Mouse (Mus musculus) C2C12 (cell line): ENCODE measurements around the gene Asxl1. TPM values are rescaled to one million over a fixed set of nuclear protein-coding genes. Genes with fewer than 3 reads are reported as not detected.

ENCODE experiments used
- H3K27me3 ChIP-seq: one replicate; pipeline ENCODE4 v1.6.1; 2011; ENCODE audit not compliant: control insufficient read depth, insufficient read depth, insufficient read length
- H3K36me3 ChIP-seq: one replicate; pipeline ENCODE4 v1.6.1; 2011; ENCODE audit not compliant: control insufficient read depth, insufficient read depth
- H3K4me3 ChIP-seq: one replicate; pipeline ENCODE4 v1.5.1; 2011; ENCODE audit warnings: mild to moderate bottlenecking, control low read depth; ENCODE audit not compliant: poor library complexity, insufficient read depth, severe bottlenecking
- H3K79me2 ChIP-seq: one replicate; pipeline ENCODE4 v1.6.1; 2011; ENCODE audit not compliant: control insufficient read depth, insufficient read depth
- H3K79me3 ChIP-seq: one replicate; pipeline ENCODE4 v1.6.1; 2011; ENCODE audit warnings: low read depth, control low read depth
- H3ac ChIP-seq: one replicate; pipeline ENCODE3; 2011; ENCODE audit warnings: low read depth; ENCODE audit not compliant: control insufficient read depth, insufficient read length
- CEBPB ChIP-seq: IDR thresholded peaks from one replicate; pipeline ENCODE4 v1.6.1; 2011; ENCODE audit warnings: low read depth, mild to moderate bottlenecking, control low read depth, moderate library complexity
- CTCF ChIP-seq: IDR thresholded peaks from one replicate; pipeline ENCODE4 v1.5.1; 2011; ENCODE audit not compliant: control insufficient read depth, insufficient read depth, insufficient read length
- FOSL1 ChIP-seq: IDR thresholded peaks from one replicate; pipeline ENCODE4 v1.8.0; 2011; ENCODE audit warnings: mild to moderate bottlenecking, low read length; ENCODE audit not compliant: poor library complexity, insufficient read depth, severe bottlenecking
- MAX ChIP-seq: IDR thresholded peaks from one replicate; pipeline ENCODE4 v1.6.1; 2011; ENCODE audit warnings: mild to moderate bottlenecking, control low read depth
- MYOD1 ChIP-seq: IDR thresholded peaks from one replicate; pipeline ENCODE4 v1.6.1; 2011; ENCODE audit warnings: low read depth; ENCODE audit not compliant: control insufficient read depth, insufficient read length
- MYOG ChIP-seq: IDR thresholded peaks from one replicate; pipeline ENCODE4 v1.6.1; 2011; ENCODE audit not compliant: control insufficient read depth, insufficient read length; ENCODE audit errors: extremely low read depth
- USF1 ChIP-seq: IDR thresholded peaks from one replicate; pipeline ENCODE4 v1.6.1; 2011; ENCODE audit warnings: low read depth, mild to moderate bottlenecking, control low read depth, moderate library complexity
- polyA plus RNA-seq: library from polyadenylated mRNA; unstranded; fragments of >200 nt; fragmentation: generic; extraction: Trizol; gene quantifications from one replicate; pipeline ENCODE4 v1.2.1, GENCODE M21; 2012; ENCODE audit warnings: missing spikeins

Gene Asxl1
- polyA plus RNA-seq, 1 experiment = 15.2 TPM

DNA sequence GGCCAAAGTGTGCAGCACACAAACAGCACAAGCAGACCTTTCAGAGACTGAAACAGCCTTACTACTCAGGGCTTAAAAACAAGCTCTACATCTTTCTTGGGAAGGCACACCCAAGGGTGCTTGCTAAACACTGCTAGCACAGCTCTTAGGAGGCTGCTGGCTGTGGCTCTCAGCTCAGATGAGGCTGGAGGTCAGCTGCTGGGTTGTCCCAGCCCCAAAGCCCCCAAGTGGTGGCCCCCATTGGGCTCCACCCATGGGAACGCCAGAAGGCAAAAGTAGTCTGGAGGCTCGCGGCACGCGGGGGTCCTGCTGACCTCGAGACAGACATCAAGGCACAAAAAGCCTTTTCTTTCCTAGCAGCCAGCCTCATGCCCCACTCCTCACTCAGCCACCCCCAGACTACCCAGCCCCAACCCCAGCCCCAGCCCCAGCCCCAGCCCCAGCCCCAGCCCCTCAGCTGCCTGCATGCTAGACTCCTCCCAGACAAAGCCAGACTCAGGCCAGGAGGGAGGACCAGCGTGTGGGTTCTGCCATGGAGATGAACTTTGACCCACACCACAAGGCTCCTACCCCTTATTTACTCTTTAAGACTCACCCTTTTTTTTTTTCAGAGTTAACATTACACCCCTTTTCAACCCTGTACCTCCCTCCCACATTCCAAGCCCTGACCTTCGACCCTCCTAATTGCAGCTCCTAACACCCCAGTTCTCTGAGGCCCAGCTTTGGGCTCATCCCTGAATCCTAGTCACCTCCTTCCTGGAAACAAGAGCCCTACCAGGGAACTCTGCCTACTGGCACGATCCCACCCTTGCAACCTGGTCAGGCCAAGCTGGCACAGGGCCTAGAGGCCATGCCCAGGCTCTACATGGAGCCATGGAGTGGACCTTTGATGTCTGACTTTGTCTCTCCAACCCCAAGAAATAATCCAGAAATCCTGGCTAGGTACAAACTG, 89.5 kb downstream of the Asxl1 start:
- no peaks in the 10 kb centered on the region for H3K27me3 ChIP-seq
- TF ChIP-seq USF1 = no peak
- H3K36me3 ChIP-seq = no peaks in the 10 kb centered on the region
- no peak overlapping the region for H3ac ChIP-seq
- no peak overlapping the region for H3K4me3 ChIP-seq
- no peaks in the 10 kb centered on the region for H3K79me2 ChIP-seq
- no peaks in the 10 kb centered on the region for H3K79me3 ChIP-seq

DNA sequence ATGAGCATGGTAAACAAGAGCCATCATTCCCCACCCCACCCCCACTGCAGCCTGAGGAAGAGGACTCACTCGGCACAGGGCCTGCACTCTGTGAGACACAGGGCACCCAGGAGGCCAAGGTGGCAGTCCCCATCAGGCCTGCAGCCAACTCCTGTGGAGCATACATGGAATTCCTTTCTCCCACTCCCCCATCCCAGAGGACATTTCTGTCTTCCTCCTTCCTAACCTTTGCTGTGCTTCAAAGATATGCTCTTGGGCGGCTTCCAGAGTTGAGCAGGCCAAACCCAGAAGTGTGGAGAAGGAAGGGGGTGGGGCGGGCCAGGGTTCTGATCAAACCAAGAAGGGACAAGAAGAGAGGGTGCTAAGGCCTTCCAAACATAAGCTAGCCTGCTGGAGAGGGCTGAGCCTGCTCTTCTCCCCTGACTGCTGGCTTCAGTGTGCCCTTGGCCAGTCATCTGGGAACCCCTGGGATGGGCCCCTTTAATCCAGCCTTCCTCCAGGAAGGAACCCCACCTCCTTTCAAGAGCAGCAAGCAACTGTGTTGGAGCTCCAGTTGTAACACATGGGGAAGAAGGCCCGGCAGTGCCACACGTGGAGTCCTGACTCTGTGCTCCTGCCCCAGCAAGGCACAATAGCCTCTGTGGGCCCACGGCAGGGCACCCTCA, 91.1 kb downstream of the Asxl1 start:
- Histone ChIP-seq H3ac (no peak overlapping the region), H3K4me3 (no peak overlapping the region)

DNA sequence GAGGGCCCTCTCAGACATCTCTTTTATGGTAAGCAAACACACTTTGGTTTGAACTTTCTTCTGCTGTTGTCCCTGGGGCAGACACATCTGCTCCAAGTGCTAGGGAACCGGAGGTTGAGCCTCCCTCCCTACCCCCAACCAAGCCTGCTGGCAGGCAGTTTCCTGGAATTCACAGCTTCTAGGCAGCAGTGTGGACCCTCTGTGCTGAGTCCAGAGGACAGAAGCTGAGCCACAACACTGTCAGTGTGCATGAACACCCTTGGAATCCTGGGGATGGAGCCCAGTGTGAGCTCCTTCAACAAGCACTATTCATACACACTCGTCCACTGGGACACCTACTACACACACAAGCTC, 91.7 kb downstream of the Asxl1 start:
- H3K79me2 ChIP-seq = no peaks in the 10 kb centered on the region
- H3K36me3 ChIP-seq = no peaks in the 10 kb centered on the region
- H3K79me3 ChIP-seq = no peaks in the 10 kb centered on the region
- no peak overlapping the region for H3ac ChIP-seq
- no peak overlapping the region for H3K4me3 ChIP-seq
- TF ChIP-seq CTCF (no peak), MYOD1 (no peak), MYOG (no peak), MAX (no peak), USF1 (no peak), CEBPB (no peak), FOSL1 (no peak)
- H3K27me3 ChIP-seq = no peaks in the 10 kb centered on the region

More for the DNA sequence above, 91.1 kb downstream of the Asxl1 start:
- TF ChIP-seq CTCF (no peak), FOSL1 (no peak), USF1 (no peak), CEBPB (no peak), MYOD1 (no peak), MYOG (no peak), MAX (no peak)
- Histone ChIP-seq H3K79me3 (no peaks in the 10 kb centered on the region), H3K36me3 (no peaks in the 10 kb centered on the region), H3K79me2 (no peaks in the 10 kb centered on the region), H3K27me3 (no peaks in the 10 kb centered on the region)

DNA sequence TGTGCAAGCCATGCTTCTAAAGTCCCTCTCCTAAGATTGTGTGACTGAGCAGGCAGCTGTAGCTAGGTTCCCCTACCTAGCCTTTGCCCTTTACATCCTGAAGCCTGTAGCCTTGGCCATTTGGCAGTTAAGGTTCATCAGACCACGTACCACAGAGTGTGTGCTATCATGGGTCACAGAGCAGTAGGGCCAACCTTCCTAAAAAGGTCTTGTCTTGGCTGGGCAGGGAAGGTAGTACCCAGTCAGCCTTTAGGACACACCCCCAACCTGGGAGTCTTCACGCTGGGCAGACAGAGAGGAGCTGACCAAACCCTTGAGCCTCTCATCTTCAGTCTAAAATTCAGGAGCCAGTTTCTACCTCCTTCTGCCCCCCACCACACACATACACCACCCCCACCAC, 95.1 kb downstream of the Asxl1 start:
- Histone ChIP-seq H3K79me3 (no peaks in the 10 kb centered on the region), H3K79me2 (no peaks in the 10 kb centered on the region), H3K27me3 (no peaks in the 10 kb centered on the region), H3K4me3 (no peak overlapping the region), H3K36me3 (no peaks in the 10 kb centered on the region), H3ac (no peak overlapping the region)
- TF ChIP-seq CTCF = no peak
- TF ChIP-seq CEBPB = no peak
- TF ChIP-seq MYOD1 = no peak
- TF ChIP-seq USF1 = no peak
- TF ChIP-seq MYOG = no peak
- TF ChIP-seq MAX = no peak
- no peak for TF ChIP-seq FOSL1

DNA sequence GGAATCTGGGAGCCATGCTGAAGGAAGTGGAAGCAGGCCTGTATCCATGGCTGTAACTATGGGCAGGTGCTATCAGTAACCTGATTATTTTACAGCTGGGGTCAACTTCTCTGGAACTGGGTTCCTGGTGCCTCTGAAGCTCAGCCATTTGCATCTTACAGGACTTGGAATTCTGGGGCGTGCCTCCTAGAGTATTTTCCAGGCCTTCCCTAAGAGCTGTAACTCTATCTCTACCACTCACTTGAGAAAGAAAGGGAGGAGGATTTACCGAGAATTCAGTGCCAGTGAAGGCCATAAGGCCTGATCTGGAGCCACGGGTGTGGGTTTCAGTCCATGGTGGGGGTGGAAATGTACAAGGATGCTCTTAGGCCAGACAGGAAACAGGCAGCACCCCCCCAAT, 95.6 kb downstream of the Asxl1 start:
- H3K79me3 ChIP-seq = no peaks in the 10 kb centered on the region
- no peaks in the 10 kb centered on the region for H3K79me2 ChIP-seq
- H3K4me3 ChIP-seq = no peak overlapping the region
- H3ac ChIP-seq = no peak overlapping the region
- no peaks in the 10 kb centered on the region for H3K27me3 ChIP-seq
- TF ChIP-seq CTCF (no peak), USF1 (no peak), FOSL1 (no peak), MAX (no peak), CEBPB (no peak), MYOD1 (no peak), MYOG (no peak)
- no peaks in the 10 kb centered on the region for H3K36me3 ChIP-seq

DNA sequence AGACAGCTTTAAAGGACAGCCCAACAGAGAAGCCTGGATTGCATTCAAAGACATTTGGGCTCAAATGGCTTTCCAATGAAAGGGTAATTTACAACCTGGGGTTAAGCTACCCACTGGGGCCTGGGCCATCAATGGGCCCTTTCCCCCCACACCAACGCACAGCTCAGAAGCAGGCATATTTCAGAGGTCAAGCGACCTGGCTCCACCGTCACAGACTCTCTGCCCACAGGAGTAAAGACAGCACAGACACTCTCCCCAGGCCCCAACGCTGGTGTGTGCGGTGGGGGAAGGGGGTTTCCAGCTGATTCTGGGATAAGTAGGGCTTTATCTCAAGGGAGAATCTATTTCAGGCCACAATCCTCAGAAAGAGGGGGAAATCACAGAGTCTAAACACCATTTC, 97.1 kb downstream of the Asxl1 start:
- no peak for TF ChIP-seq CEBPB
- no peak for TF ChIP-seq MAX
- TF ChIP-seq MYOG = no peak
- TF ChIP-seq CTCF = no peak
- no peak for TF ChIP-seq FOSL1
- no peak for TF ChIP-seq MYOD1
- TF ChIP-seq USF1 = no peak
- no peaks in the 10 kb centered on the region for H3K36me3 ChIP-seq
- H3K4me3 ChIP-seq = no peak overlapping the region
- H3ac ChIP-seq = no peak overlapping the region
- H3K79me2 ChIP-seq = no peaks in the 10 kb centered on the region
- H3K79me3 ChIP-seq = no peaks in the 10 kb centered on the region
- H3K27me3 ChIP-seq = no peaks in the 10 kb centered on the region
